Mouse (Mus musculus): ENCODE data around the gene Slc43a3. TPM values are rescaled to one million over a fixed set of nuclear protein-coding genes. Genes with fewer than 3 reads are reported as not detected.
"Not testable (repeated sequence)": the region's sequence is repeated elsewhere in the genome, so short reads cannot be mapped to it uniquely, and the experiment has no call there.

The Slc43a3 gene
- polyA plus RNA-seq, 1 experiment: 0.82 TPM

DNA sequence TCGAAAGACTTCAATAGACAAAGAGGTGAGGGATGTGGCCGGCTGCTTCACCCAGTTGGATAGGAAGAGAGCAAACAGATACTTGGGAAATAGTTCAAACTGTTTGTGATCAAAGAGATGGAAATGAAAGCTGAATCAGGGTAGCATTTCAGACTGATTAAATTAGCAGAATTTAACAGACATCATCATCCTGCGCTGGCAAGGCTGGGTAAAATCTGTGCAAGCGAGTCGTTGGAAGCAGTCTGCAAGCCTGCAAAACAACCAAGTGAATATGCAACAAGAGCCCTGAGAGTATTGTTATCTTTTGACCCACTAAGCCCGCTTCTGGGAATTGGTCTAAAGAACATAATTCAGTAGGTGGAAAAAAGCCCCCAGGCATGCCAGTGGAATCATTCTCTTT is 43.0 kb upstream of the Slc43a3 start:
- H3K27ac ChIP-seq (ENCODE audit: insufficient read depth, low read length): no peak overlapping the region
- peaks cover 2% of the 10 kb centered on the region for H3K27me3 ChIP-seq (ENCODE audit: control insufficient read depth, insufficient read depth, low read length)
- TF ChIP-seq POLR2A (IDR thresholded peaks at IDR 0.05; ENCODE audit: borderline replicate concordance, insufficient read depth, low read length) (no peak), CTCF (IDR thresholded peaks at IDR 0.05; ENCODE audit: borderline replicate concordance, insufficient read depth, low read depth, low read length) (no peak)
- no peak for DNase-seq
- no peak overlapping the region for H3K4me3 ChIP-seq (replicated peaks; ENCODE audit: insufficient read depth, low read depth, low read length)
- 49% methylated on average over 6 of the region's 6 CpGs for WGBS
- no peaks in the 10 kb centered on the region for H3K4me1 ChIP-seq (ENCODE audit: control insufficient read depth, insufficient read depth, low read length)

DNA sequence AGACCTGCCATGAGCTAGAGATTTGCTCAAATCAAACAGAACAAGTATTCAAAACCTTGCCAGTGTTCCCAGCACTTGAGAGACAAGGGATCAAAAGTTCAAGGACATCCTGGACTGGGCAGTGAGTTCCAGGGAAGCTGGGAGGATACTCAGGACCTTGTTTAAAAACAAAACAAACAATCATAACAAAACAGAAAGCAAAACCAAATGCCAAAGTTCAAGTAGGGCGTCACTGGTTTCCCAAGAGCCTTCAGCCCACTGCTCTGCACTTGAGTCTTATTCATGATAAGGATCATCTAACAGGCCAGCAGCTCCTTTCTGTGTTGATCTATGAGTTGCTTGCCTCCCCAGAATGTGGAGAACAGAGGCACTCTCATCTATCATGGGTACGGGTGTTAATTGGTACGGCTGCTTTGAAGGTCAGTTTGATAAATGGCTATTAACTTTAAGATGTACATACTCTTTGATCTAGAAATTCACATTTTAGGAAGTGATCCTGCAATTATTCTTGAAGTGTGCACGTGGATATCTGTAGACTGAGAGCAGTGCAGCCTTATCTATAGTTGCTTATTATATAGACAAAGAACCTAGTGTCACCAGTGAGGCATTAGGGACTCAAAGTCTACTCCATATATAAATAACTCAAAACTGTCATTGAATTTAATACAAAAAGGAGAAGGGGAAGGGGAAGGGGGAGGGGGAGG is 40.7 kb upstream of the Slc43a3 start:
- WGBS: 76% methylated on average over 4 of the region's 4 CpGs
- TF ChIP-seq POLR2A (IDR thresholded peaks at IDR 0.05; ENCODE audit: borderline replicate concordance, insufficient read depth, low read length) (no peak), CTCF (IDR thresholded peaks at IDR 0.05; ENCODE audit: borderline replicate concordance, insufficient read depth, low read depth, low read length) (no peak)

DNA sequence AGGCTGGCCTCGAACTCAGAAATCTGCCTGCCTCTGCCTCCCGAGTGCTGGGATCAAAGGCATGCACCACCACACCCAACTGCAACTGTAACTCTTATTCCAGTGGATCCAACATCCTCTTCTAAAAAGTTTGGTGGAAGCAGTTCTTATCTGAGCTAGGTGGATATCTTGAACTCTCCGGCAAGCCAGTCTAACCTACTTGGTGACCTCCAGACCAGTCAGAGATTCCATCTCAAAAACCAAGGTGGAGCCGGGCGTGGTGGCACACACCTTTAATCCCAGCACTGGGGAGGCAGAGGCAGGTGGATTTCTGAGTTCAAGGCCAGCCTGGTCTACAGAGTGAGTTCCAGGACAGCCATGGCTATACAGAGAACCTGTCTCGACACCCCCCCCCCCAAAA is 39.7 kb upstream of the Slc43a3 start:
- not testable (repeated sequence) for H3K27me3 ChIP-seq (ENCODE audit: control insufficient read depth, insufficient read depth, low read length); H3K4me3 ChIP-seq (replicated peaks; ENCODE audit: insufficient read depth, low read depth, low read length); H3K27ac ChIP-seq (ENCODE audit: insufficient read depth, low read length); H3K4me1 ChIP-seq (ENCODE audit: control insufficient read depth, insufficient read depth, low read length); DNase-seq
- WGBS: 95% methylated on average over 6 of the region's 6 CpGs

More for the DNA sequence above, 40.7 kb upstream of the Slc43a3 start:
- DNase-seq: no peak
- H3K4me3 ChIP-seq (replicated peaks; ENCODE audit: insufficient read depth, low read depth, low read length): no peak overlapping the region
- no peaks in the 10 kb centered on the region for H3K4me1 ChIP-seq (ENCODE audit: control insufficient read depth, insufficient read depth, low read length)
- no peak overlapping the region for H3K27ac ChIP-seq (ENCODE audit: insufficient read depth, low read length)
- H3K27me3 ChIP-seq (ENCODE audit: control insufficient read depth, insufficient read depth, low read length): no peaks in the 10 kb centered on the region; the same call in 1 of the 2 replicates

DNA sequence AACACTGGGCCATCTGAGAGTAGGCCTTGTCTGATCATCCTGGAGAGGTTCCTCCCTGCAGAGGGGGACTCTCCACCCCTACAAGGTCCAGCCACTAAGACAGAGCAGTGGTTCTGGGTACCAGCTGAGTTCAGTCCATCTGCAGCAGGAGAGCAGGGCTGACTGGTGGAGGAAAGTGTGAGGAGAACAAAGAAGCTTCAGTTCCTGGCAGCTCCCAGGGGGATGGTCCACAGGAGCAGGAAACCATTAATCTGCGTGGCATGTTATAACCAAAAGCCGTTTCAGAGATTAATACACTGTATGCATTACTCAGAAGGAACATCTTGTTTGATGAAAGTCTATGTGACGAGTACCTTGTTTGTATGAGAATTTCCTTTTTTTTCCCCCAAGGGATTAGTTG is 23.7 kb upstream of the Slc43a3 start:
- no peaks in the 10 kb centered on the region for H3K4me1 ChIP-seq (ENCODE audit: control insufficient read depth, insufficient read depth, low read length)
- TF ChIP-seq CTCF (IDR thresholded peaks at IDR 0.05; ENCODE audit: borderline replicate concordance, insufficient read depth, low read depth, low read length): no peak
- no peak for DNase-seq
- no peaks in the 10 kb centered on the region for H3K27me3 ChIP-seq (ENCODE audit: control insufficient read depth, insufficient read depth, low read length)
- WGBS: 37% methylated on average over 3 of the region's 3 CpGs
- H3K4me3 ChIP-seq (replicated peaks; ENCODE audit: insufficient read depth, low read depth, low read length): no peak overlapping the region
- no peak overlapping the region for H3K27ac ChIP-seq (ENCODE audit: insufficient read depth, low read length)

DNA sequence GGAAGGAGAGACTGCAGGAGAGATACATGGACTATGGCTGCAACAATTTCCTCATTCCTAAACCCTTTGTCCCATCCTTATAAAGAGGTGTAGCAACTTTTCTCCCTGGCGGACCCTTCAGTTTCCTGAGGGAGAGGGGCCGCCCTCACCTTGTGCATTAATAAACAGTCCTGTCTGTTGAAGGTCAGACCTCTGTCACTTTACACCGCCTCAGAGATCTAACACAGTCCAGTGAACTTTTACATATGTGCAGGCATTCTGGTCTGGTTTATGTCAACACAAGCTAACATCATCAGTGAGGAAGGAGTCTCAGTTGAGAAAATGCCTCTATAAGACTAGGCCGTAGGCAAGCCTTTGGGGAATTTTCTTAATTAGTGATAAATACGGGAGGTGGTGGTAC is 22.5 kb upstream of the Slc43a3 start:
- no peaks in the 10 kb centered on the region for H3K4me1 ChIP-seq (ENCODE audit: control insufficient read depth, insufficient read depth, low read length)
- DNase-seq: no peak
- H3K27me3 ChIP-seq (ENCODE audit: control insufficient read depth, insufficient read depth, low read length): no peaks in the 10 kb centered on the region
- H3K4me3 ChIP-seq (replicated peaks; ENCODE audit: insufficient read depth, low read depth, low read length): no peak overlapping the region
- TF ChIP-seq POLR2A (IDR thresholded peaks at IDR 0.05; ENCODE audit: borderline replicate concordance, insufficient read depth, low read length): no peak
- no peak for TF ChIP-seq CTCF (IDR thresholded peaks at IDR 0.05; ENCODE audit: borderline replicate concordance, insufficient read depth, low read depth, low read length)
- H3K27ac ChIP-seq (ENCODE audit: insufficient read depth, low read length): no peak overlapping the region
- WGBS: 84% methylated on average over 5 of the region's 5 CpGs

DNA sequence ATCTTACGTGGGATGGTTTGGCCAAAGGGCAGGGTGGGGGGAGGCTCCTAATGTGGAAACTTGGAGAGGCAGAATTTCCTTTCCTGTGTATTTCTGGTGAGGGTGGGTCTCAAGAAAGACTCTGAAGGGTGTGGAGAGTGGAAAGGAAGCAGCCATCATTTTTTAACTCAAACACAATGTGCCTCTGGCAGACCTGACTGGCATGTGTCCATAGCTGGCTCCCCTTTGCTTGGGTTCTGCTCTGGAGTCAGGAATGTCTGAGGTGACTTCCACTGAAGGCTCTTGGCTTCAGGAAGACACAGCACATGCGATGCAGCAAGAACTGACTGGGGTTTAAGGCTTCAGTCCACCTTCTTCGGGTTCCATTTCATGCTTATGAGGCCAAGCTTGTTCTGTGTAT is 21.0 kb upstream of the Slc43a3 start:
- H3K4me1 ChIP-seq (ENCODE audit: control insufficient read depth, insufficient read depth, low read length): no peaks in the 10 kb centered on the region
- WGBS: 72% methylated on average over 3 of the region's 3 CpGs
- no peaks in the 10 kb centered on the region for H3K27me3 ChIP-seq (ENCODE audit: control insufficient read depth, insufficient read depth, low read length)
- TF ChIP-seq CTCF (IDR thresholded peaks at IDR 0.05; ENCODE audit: borderline replicate concordance, insufficient read depth, low read depth, low read length) (no peak), POLR2A (IDR thresholded peaks at IDR 0.05; ENCODE audit: borderline replicate concordance, insufficient read depth, low read length) (no peak)
- no peak overlapping the region for H3K27ac ChIP-seq (ENCODE audit: insufficient read depth, low read length)
- no peak for DNase-seq
- no peak overlapping the region for H3K4me3 ChIP-seq (replicated peaks; ENCODE audit: insufficient read depth, low read depth, low read length)

DNA sequence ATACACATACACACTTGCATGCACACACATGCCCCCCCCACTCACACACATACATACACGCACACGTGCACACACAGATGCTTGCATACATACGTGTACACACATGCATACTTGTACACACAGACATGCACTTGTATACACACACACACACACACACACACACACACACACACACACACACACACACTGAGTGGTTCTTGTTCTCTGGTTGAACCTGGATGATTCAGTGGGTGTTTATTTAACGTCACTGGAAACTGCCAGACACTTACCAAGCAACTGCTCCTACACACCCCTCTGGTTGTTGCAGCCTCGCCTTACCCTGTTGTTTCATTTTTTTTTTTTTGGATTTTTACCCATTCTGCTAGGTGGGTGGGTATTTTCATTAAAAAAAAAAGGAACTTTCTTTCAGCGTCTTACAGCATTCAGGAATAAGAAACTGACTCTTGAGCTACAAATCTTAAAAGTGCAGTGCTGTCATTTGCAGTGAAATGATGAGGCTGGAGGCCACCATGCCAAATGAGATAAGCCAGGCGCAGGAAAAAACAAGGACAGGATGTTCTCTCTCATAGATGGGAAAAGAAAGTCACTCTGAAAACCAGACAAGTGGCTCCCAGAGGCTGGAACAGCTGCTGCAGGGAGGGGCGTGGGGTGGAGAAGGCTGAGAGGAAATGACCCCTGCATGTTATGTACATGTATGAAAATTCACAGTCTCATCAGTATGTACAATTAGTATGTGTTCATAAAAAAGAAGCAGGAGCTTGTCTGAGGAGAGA is 19.6 kb upstream of the Slc43a3 start:
- TF ChIP-seq POLR2A (IDR thresholded peaks at IDR 0.05; ENCODE audit: borderline replicate concordance, insufficient read depth, low read length) (no peak), CTCF (IDR thresholded peaks at IDR 0.05; ENCODE audit: borderline replicate concordance, insufficient read depth, low read depth, low read length) (no peak)
- H3K4me3 ChIP-seq (replicated peaks; ENCODE audit: insufficient read depth, low read depth, low read length): no peak overlapping the region
- 82% methylated on average over 8 of the region's 8 CpGs for WGBS
- H3K27ac ChIP-seq (ENCODE audit: insufficient read depth, low read length): no peak overlapping the region
- H3K27me3 ChIP-seq (ENCODE audit: control insufficient read depth, insufficient read depth, low read length): no peaks in the 10 kb centered on the region
- no peak for DNase-seq
- no peaks in the 10 kb centered on the region for H3K4me1 ChIP-seq (ENCODE audit: control insufficient read depth, insufficient read depth, low read length)

DNA sequence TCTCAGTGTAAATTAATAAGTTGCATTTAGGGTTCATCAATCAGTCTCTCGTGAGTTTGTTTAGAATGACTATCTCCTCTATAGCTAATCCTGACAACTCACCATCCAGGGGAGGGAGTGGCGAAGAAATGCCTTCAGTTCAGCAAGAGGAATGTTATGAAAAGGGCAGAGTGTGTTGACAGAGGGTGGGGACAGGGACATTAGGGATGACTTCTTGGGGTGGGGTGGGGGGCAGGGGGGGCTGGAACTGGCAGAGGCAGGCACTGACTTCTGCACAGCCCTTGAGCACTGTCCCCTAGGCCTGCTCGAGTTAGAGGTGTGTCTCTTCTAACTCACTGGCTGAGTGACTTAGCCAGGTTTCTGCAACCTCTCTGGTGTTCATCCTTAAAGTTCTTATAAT is 18.2 kb upstream of the Slc43a3 start:
- Histone ChIP-seq H3K27me3 (ENCODE audit: control insufficient read depth, insufficient read depth, low read length) (no peaks in the 10 kb centered on the region), H3K4me1 (ENCODE audit: control insufficient read depth, insufficient read depth, low read length) (no peaks in the 10 kb centered on the region), H3K27ac (ENCODE audit: insufficient read depth, low read length) (no peak overlapping the region), H3K4me3 (replicated peaks; ENCODE audit: insufficient read depth, low read depth, low read length) (no peak overlapping the region)
- TF ChIP-seq CTCF (IDR thresholded peaks at IDR 0.05; ENCODE audit: borderline replicate concordance, insufficient read depth, low read depth, low read length) (no peak), POLR2A (IDR thresholded peaks at IDR 0.05; ENCODE audit: borderline replicate concordance, insufficient read depth, low read length) (no peak)
- 69% methylated on average over 3 of the region's 3 CpGs for WGBS
- DNase-seq: no peak

All from cerebellum, adult 2 months (tissue).